Mouse (Mus musculus): ENCODE measurements at regions not wholly inside any gene's neighbourhood (a gene's known extent, or its start where the extent isn't known, plus 50 kb on each side); places are given as distances from the start of the nearest gene placed in this dataset.

- H3K27ac ChIP-seq (ENCODE audit: low read length): no peak overlapping the region
- no peak overlapping the region for H3K9ac ChIP-seq (replicated peaks; ENCODE audit: low read depth)
- ATAC-seq (no peak), DNase-seq (ENCODE audit: low spot score) (no peak)
- H3K27me3 ChIP-seq (replicated peaks; ENCODE audit: insufficient read depth, low read length): no peaks in the 10 kb centered on the region
- no peak overlapping the region for H3K4me3 ChIP-seq (ENCODE audit: low read depth, low read length)
- no peaks in the 10 kb centered on the region for H3K9me3 ChIP-seq (ENCODE audit: low read length)
- TF ChIP-seq CTCF (IDR thresholded peaks at IDR 0.05): no peak
- no peak for TF ChIP-seq EP300 (IDR thresholded peaks at IDR 0.05)
- WGBS: 46% methylated on average over 2 of the region's 2 CpGs
- no peak overlapping the region for H3K4me2 ChIP-seq (replicated peaks; ENCODE audit: low read depth, low read length)
- H3K36me3 ChIP-seq (ENCODE audit: insufficient read depth, low read length): no peaks in the 10 kb centered on the region
- no peaks in the 10 kb centered on the region for H3K4me1 ChIP-seq (ENCODE audit: insufficient read depth, low read depth, low read length)
Observed at GRCm38 (mm10) chr13:84625927-84626326, 403.8 kb downstream of the Tmem161b start.

- TF ChIP-seq CTCF (IDR thresholded peaks at IDR 0.05) (peak; percentile 46), EP300 (IDR thresholded peaks at IDR 0.05) (no peak)
- no peaks in the 10 kb centered on the region for H3K9me3 ChIP-seq (ENCODE audit: low read length)
- WGBS: 46% methylated on average over 1 of the region's 1 CpGs
- no peak for ATAC-seq
- H3K4me1 ChIP-seq (ENCODE audit: insufficient read depth, low read depth, low read length): no peaks in the 10 kb centered on the region
- H3K36me3 ChIP-seq (ENCODE audit: insufficient read depth, low read length): no peaks in the 10 kb centered on the region
- H3K27me3 ChIP-seq (replicated peaks; ENCODE audit: insufficient read depth, low read length): no peaks in the 10 kb centered on the region
- no peak overlapping the region for H3K27ac ChIP-seq (ENCODE audit: low read length)
- DNase-seq (ENCODE audit: low spot score): no peak
- H3K4me2 ChIP-seq (replicated peaks; ENCODE audit: low read depth, low read length): no peak overlapping the region
- no peak overlapping the region for H3K9ac ChIP-seq (replicated peaks; ENCODE audit: low read depth)
- no peak overlapping the region for H3K4me3 ChIP-seq (ENCODE audit: low read depth, low read length)
Observed at GRCm38 (mm10) chr13:84626397-84626796, 404.3 kb downstream of the Tmem161b start.

- H3K9me3 ChIP-seq (ENCODE audit: low read length): no peaks in the 10 kb centered on the region
- H3K4me2 ChIP-seq (replicated peaks; ENCODE audit: low read depth, low read length): no peak overlapping the region
- ATAC-seq: no peak
- TF ChIP-seq CTCF (IDR thresholded peaks at IDR 0.05): no peak
- no peak for TF ChIP-seq EP300 (IDR thresholded peaks at IDR 0.05)
- 66% methylated on average over 2 of the region's 2 CpGs for WGBS
- H3K27me3 ChIP-seq (replicated peaks; ENCODE audit: insufficient read depth, low read length): no peaks in the 10 kb centered on the region
- no peak overlapping the region for H3K9ac ChIP-seq (replicated peaks; ENCODE audit: low read depth)
- H3K4me3 ChIP-seq (ENCODE audit: low read depth, low read length): no peak overlapping the region
- no peak overlapping the region for H3K27ac ChIP-seq (ENCODE audit: low read length)
- no peaks in the 10 kb centered on the region for H3K36me3 ChIP-seq (ENCODE audit: insufficient read depth, low read length)
- no peak for DNase-seq (ENCODE audit: low spot score)
- no peaks in the 10 kb centered on the region for H3K4me1 ChIP-seq (ENCODE audit: insufficient read depth, low read depth, low read length)
Observed at GRCm38 (mm10) chr13:84630686-84631085, 408.6 kb downstream of the Tmem161b start.

GRCm38 (mm10) chr13:84632493-84632892 is 410.4 kb downstream of the Tmem161b start:
- 65% methylated on average over 5 of the region's 5 CpGs for WGBS
- H3K27ac ChIP-seq (ENCODE audit: low read length): no peak overlapping the region
- ATAC-seq (no peak), DNase-seq (ENCODE audit: low spot score) (no peak)
- H3K4me2 ChIP-seq (replicated peaks; ENCODE audit: low read depth, low read length): no peak overlapping the region
- H3K9me3 ChIP-seq (ENCODE audit: low read length): no peaks in the 10 kb centered on the region
- no peaks in the 10 kb centered on the region for H3K4me1 ChIP-seq (ENCODE audit: insufficient read depth, low read depth, low read length)
- no peaks in the 10 kb centered on the region for H3K27me3 ChIP-seq (replicated peaks; ENCODE audit: insufficient read depth, low read length)
- no peak overlapping the region for H3K4me3 ChIP-seq (ENCODE audit: low read depth, low read length)
- no peak overlapping the region for H3K9ac ChIP-seq (replicated peaks; ENCODE audit: low read depth)
- no peaks in the 10 kb centered on the region for H3K36me3 ChIP-seq (ENCODE audit: insufficient read depth, low read length)
- TF ChIP-seq CTCF (IDR thresholded peaks at IDR 0.05): no peak
- TF ChIP-seq EP300 (IDR thresholded peaks at IDR 0.05): no peak

GRCm38 (mm10) chr13:84636831-84637230 is 414.7 kb downstream of the Tmem161b start:
- H3K4me2 ChIP-seq (replicated peaks; ENCODE audit: low read depth, low read length): no peak overlapping the region
- H3K4me1 ChIP-seq (ENCODE audit: insufficient read depth, low read depth, low read length): no peaks in the 10 kb centered on the region
- no peaks in the 10 kb centered on the region for H3K27me3 ChIP-seq (replicated peaks; ENCODE audit: insufficient read depth, low read length)
- H3K27ac ChIP-seq (ENCODE audit: low read length): no peak overlapping the region
- no peaks in the 10 kb centered on the region for H3K9me3 ChIP-seq (ENCODE audit: low read length)
- TF ChIP-seq CTCF (IDR thresholded peaks at IDR 0.05): no peak
- TF ChIP-seq EP300 (IDR thresholded peaks at IDR 0.05): no peak
- H3K36me3 ChIP-seq (ENCODE audit: insufficient read depth, low read length): no peaks in the 10 kb centered on the region
- no peak for ATAC-seq
- no peak overlapping the region for H3K4me3 ChIP-seq (ENCODE audit: low read depth, low read length)
- no peak for DNase-seq (ENCODE audit: low spot score)
- H3K9ac ChIP-seq (replicated peaks; ENCODE audit: low read depth): no peak overlapping the region

GRCm38 (mm10) chr13:84637606-84638005 is 415.5 kb downstream of the Tmem161b start:
- no peaks in the 10 kb centered on the region for H3K36me3 ChIP-seq (ENCODE audit: insufficient read depth, low read length)
- H3K9ac ChIP-seq (replicated peaks; ENCODE audit: low read depth): no peak overlapping the region
- no peaks in the 10 kb centered on the region for H3K4me1 ChIP-seq (ENCODE audit: insufficient read depth, low read depth, low read length)
- DNase-seq (ENCODE audit: low spot score): no peak
- WGBS: 62% methylated on average over 1 of the region's 1 CpGs
- H3K4me3 ChIP-seq (ENCODE audit: low read depth, low read length): no peak overlapping the region
- no peaks in the 10 kb centered on the region for H3K27me3 ChIP-seq (replicated peaks; ENCODE audit: insufficient read depth, low read length)
- no peak overlapping the region for H3K27ac ChIP-seq (ENCODE audit: low read length)
- TF ChIP-seq EP300 (IDR thresholded peaks at IDR 0.05) (no peak), CTCF (IDR thresholded peaks at IDR 0.05) (no peak)
- ATAC-seq: no peak
- no peak overlapping the region for H3K4me2 ChIP-seq (replicated peaks; ENCODE audit: low read depth, low read length)
- no peaks in the 10 kb centered on the region for H3K9me3 ChIP-seq (ENCODE audit: low read length)

GRCm38 (mm10) chr13:84638401-84638934 is 416.4 kb downstream of the Tmem161b start:
- no peak for DNase-seq (ENCODE audit: low spot score)
- ATAC-seq: no peak
- no peaks in the 10 kb centered on the region for H3K36me3 ChIP-seq (ENCODE audit: insufficient read depth, low read length)
- no peaks in the 10 kb centered on the region for H3K9me3 ChIP-seq (ENCODE audit: low read length)
- H3K4me3 ChIP-seq (ENCODE audit: low read depth, low read length): no peak overlapping the region
- H3K9ac ChIP-seq (replicated peaks; ENCODE audit: low read depth): no peak overlapping the region
- WGBS: 74% methylated on average over 4 of the region's 4 CpGs
- no peaks in the 10 kb centered on the region for H3K4me1 ChIP-seq (ENCODE audit: insufficient read depth, low read depth, low read length)
- no peak overlapping the region for H3K27ac ChIP-seq (ENCODE audit: low read length)
- TF ChIP-seq EP300 (IDR thresholded peaks at IDR 0.05): no peak
- TF ChIP-seq CTCF (IDR thresholded peaks at IDR 0.05): no peak
- H3K27me3 ChIP-seq (replicated peaks; ENCODE audit: insufficient read depth, low read length): no peaks in the 10 kb centered on the region
- no peak overlapping the region for H3K4me2 ChIP-seq (replicated peaks; ENCODE audit: low read depth, low read length)
